Mouse (Mus musculus) midbrain, embryonic 13.5 days (tissue): Measurements from ENCODE around the gene Parva. TPM values are rescaled to one million over a fixed set of nuclear protein-coding genes. Genes with fewer than 3 reads are reported as not detected.

Source experiments
- ATAC-seq: fragments of 200-750 bp; cut with Nextera tagmentation; 2 replicates; pipeline ENCODE4 v1.8.0; 2017; ENCODE audit warnings: mild to moderate bottlenecking, moderate TSS enrichment, moderate library complexity
- H3K27ac ChIP-seq: fragments of 300-500 bp; sonication (generic); 2 replicates; pipeline ENCODE4 v1.5.1; 2015; ENCODE audit warnings: inconsistent platforms, mild to moderate bottlenecking, moderate library complexity
- H3K27me3 ChIP-seq: fragments of 300-500 bp; sonication (generic); 2 replicates; pipeline ENCODE4 v1.6.1; 2015; ENCODE audit warnings: mild to moderate bottlenecking, inconsistent platforms
- H3K36me3 ChIP-seq: fragments of 300-500 bp; sonication (generic); 2 replicates; pipeline ENCODE4 v1.6.1; 2015; ENCODE audit warnings: mild to moderate bottlenecking, inconsistent platforms
- H3K4me1 ChIP-seq: fragments of 300-500 bp; sonication (generic); replicated peaks from 2 replicates; pipeline ENCODE4 v1.6.1; 2015; ENCODE audit warnings: inconsistent platforms
- H3K4me2 ChIP-seq: fragments of 300-500 bp; sonication (generic); replicated peaks from 2 replicates; pipeline ENCODE4 v1.6.1; 2015; ENCODE audit warnings: moderate library complexity, mild to moderate bottlenecking, inconsistent platforms
- H3K4me3 ChIP-seq: fragments of 300-500 bp; sonication (generic); replicated peaks from 2 replicates; pipeline ENCODE4 v1.5.1; 2015; ENCODE audit warnings: mild to moderate bottlenecking, inconsistent platforms
- H3K9ac ChIP-seq: fragments of 300-500 bp; sonication (generic); replicated peaks from 2 replicates; pipeline ENCODE4 v1.6.1; 2015; ENCODE audit warnings: mild to moderate bottlenecking, inconsistent platforms
- H3K9me3 ChIP-seq: fragments of 300-500 bp; sonication (generic); 2 replicates; pipeline ENCODE4 v1.6.1; 2016; ENCODE audit warnings: mild to moderate bottlenecking, inconsistent platforms
- WGBS: fragments of 180-500 bp; shearing (Covaris S2); methylation state at CpG from one replicate; pipeline ENCODE4 v1.1.7; 2015; 5-methylcytosine and 5-hydroxymethylcytosine counted together
- polyA plus RNA-seq: library from polyadenylated mRNA; unstranded; fragments of >200 nt; fragmentation: Nextera tagmentation; extraction: Ambion mirVana; gene quantifications from 2 replicates; pipeline ENCODE4 v1.2.1, GENCODE M21; 2015

Parva gene
- polyA plus RNA-seq, 1 experiment from 2014 or later, result 30.3 TPM

DNA sequence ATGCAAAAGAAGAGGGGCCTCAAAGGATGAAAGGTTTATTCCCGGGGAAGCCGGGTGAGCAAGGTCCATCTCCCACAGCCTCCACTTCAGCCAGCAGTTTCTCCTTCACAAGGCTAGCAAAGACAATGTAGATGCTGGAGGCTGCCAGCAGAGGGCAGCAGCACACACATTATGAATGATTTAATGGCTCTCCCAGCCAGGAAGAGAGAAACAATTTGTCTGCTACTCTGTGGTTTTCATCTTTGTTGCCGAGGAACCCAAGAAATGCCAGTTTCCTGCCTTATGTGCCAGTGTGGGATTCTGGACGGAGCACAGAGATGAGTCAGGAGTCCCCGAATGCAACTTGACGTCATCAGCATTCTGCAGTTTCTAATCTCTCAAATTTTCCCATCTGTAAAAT, 27.1 kb upstream of the Parva start:
- Histone ChIP-seq H3K4me2 (no peak overlapping the region), H3K27ac (no peak overlapping the region), H3K9me3 (no peaks in the 10 kb centered on the region), H3K9ac (no peak overlapping the region), H3K4me3 (no peak overlapping the region), H3K27me3 (no peaks in the 10 kb centered on the region; the same call in 1 of the 2 replicates), H3K36me3 (no peaks in the 10 kb centered on the region), H3K4me1 (peaks cover 8% of the 10 kb centered on the region)
- WGBS, result 49% methylated on average over 6 of the region's 6 CpGs
- peak; percentile 27; the same call in 1 of the 2 replicates for ATAC-seq

DNA sequence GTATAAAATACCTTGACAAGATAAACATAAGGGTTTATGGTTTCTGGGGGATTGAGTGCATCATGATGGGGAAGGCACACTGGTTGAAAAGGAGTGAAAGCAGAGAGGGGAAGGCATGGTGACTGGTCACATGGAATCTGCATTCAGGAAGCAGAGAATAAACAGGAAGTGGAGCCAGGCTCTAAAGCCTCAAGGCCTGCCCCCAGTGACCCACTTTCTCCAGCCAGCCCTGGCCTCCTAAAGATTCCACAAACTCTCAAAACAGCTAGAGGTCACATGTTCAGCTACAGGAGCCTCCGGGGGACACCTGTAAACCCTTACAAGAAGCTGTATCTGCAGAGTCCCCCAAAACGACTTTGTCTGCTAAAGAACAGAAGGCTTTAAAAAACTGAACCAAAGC, 22.2 kb upstream of the Parva start:
- Histone ChIP-seq H3K27ac (no peak overlapping the region), H3K4me3 (no peak overlapping the region), H3K27me3 (no peaks in the 10 kb centered on the region), H3K9me3 (no peaks in the 10 kb centered on the region), H3K4me2 (no peak overlapping the region), H3K36me3 (no peaks in the 10 kb centered on the region), H3K4me1 (peaks cover 13% of the 10 kb centered on the region; the same call in 1 of the 2 replicates), H3K9ac (no peak overlapping the region)
- WGBS, result 75% methylated on average over 2 of the region's 2 CpGs
- ATAC-seq, result no peak

DNA sequence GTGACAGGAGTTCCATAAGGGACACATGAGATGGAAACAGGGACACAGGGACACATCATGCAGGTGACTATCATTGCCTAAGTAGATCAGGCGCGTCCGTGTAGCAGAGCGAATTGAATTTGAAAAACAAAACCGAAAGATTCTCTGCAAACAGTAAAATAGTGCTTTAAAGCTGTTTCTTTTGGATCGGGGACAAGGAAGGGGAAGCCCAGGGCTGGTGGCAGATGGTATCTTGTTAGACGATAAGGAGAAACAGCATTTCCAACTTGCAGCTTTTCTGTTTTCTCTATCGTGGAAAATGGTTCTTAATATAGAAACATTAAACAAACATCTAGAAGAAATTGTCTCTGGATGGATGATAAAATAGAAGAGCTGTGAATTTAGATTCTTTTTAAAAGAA, 21.7 kb upstream of the Parva start:
- WGBS, result 89% methylated on average over 8 of the region's 8 CpGs
- Histone ChIP-seq H3K27ac (no peak overlapping the region), H3K4me2 (no peak overlapping the region), H3K27me3 (no peaks in the 10 kb centered on the region), H3K4me3 (no peak overlapping the region), H3K4me1 (peaks cover 13% of the 10 kb centered on the region; the same call in 1 of the 2 replicates), H3K36me3 (no peaks in the 10 kb centered on the region), H3K9me3 (no peaks in the 10 kb centered on the region), H3K9ac (no peak overlapping the region)
- no peak for ATAC-seq

DNA sequence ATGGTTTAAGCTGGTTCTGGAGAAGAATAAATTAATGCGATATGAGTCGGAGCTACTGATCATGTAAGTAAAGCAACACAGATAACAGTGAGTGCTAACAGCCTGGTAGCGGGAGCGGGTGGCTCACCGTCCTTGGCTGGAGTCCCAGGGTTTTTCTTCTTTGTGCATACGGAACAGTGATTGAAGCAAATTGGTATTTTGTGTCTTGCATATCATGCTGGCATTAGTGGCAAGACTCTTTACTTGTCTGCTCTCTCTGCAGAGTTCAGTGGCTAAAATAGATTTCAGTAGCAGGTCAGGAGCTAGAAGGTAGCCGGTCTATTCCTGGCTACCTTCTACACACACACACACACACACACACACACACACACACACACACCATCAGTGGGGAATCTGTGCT, 19.7 kb upstream of the Parva start:
- Histone ChIP-seq H3K4me3 (no peak overlapping the region), H3K36me3 (no peaks in the 10 kb centered on the region), H3K4me2 (no peak overlapping the region), H3K27me3 (no peaks in the 10 kb centered on the region), H3K9me3 (no peaks in the 10 kb centered on the region), H3K27ac (peak overlapping the region; percentile 2; the same call in 1 of the 2 replicates), H3K9ac (no peak overlapping the region), H3K4me1 (peaks cover 13% of the 10 kb centered on the region; the same call in 1 of the 2 replicates)
- ATAC-seq, result peak; percentile 58; the same call in 1 of the 2 replicates
- 54% methylated on average over 7 of the region's 7 CpGs for WGBS

DNA sequence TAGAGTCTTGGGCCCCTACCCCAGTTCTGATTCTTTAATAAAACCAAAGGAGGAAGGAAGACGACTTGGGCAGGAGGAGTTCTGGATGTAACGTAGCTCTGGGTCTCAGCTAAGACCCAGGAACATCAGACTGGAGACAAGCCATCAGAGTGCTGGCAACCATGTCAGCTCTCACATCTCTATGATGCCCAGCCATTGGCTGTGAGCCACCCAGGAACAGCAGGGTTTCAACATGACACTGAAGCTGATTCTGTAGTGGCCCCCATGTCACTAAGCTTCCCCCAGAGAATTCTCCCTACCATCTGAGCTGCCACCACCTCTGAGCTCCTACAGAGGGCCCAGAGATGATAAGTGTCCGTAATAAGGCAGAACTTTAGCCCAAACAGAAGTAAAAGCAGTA, 17.3 kb upstream of the Parva start:
- Histone ChIP-seq H3K4me2 (no peak overlapping the region), H3K36me3 (no peaks in the 10 kb centered on the region), H3K4me1 (peaks cover 13% of the 10 kb centered on the region; the same call in 1 of the 2 replicates), H3K27ac (no peak overlapping the region), H3K9ac (no peak overlapping the region), H3K27me3 (no peaks in the 10 kb centered on the region), H3K9me3 (no peaks in the 10 kb centered on the region), H3K4me3 (no peak overlapping the region)
- ATAC-seq, result no peak
- 91% methylated on average over 3 of the region's 3 CpGs for WGBS

DNA sequence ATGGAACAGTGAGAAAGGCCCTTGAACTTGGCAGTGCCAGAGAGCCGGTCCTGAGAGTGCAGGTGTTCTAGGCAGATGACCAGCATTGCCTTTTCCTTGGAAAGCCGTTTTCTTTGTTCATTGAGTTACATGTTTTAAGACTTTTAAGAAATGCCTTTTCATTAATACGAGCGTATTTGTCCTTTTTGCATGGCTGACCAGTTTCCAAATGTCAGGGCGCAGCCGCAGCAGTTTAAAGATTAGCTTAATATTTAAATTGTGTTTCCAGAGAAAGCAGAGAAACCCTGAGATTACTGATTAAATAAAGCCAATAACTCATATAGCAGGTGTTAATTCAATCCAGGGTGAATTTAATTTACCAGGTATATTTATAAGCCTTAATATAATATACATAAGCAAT, 14.0 kb upstream of the Parva start:
- Histone ChIP-seq H3K4me3 (no peak overlapping the region), H3K9ac (no peak overlapping the region), H3K27ac (no peak overlapping the region), H3K4me1 (peaks cover 19% of the 10 kb centered on the region), H3K9me3 (no peaks in the 10 kb centered on the region), H3K36me3 (no peaks in the 10 kb centered on the region), H3K27me3 (no peaks in the 10 kb centered on the region), H3K4me2 (no peak overlapping the region)
- WGBS, result 81% methylated on average over 6 of the region's 6 CpGs
- ATAC-seq, result no peak

DNA sequence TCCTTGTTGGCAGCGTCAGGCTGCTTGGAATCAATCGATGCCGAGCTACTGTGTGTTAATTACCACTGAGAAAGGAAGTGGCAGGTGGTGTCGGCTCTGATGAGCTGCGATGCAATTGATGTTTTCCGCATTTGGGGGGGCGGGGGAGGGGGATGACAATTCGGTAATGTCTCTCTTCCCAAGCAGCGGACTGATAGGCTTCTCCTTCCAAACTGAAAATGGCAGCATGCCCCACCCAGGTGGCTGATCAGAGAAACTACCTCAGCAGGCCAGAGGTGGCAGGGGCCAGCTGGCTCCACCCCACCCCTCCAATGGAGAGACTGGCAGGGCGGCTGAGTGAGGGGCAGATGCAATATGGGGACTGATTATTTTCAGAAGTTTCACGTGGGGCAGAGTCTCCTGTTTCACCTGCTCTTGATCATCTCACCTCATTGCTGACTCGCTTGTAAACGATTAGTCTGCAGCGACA, 11.2 kb upstream of the Parva start:
- WGBS, result 14% methylated on average over 14 of the region's 14 CpGs
- Histone ChIP-seq H3K27ac (peak overlapping the region; percentile 63), H3K27me3 (no peaks in the 10 kb centered on the region), H3K4me2 (peak overlapping the region; percentile 35), H3K36me3 (no peaks in the 10 kb centered on the region), H3K4me3 (no peak overlapping the region), H3K4me1 (peaks cover 19% of the 10 kb centered on the region), H3K9me3 (no peaks in the 10 kb centered on the region), H3K9ac (0 out of 2 replicates have a peak overlapping the region, but pooled peaks have one; percentile 24)
- ATAC-seq, result peak; percentile 40; the same call in 1 of the 2 replicates

DNA sequence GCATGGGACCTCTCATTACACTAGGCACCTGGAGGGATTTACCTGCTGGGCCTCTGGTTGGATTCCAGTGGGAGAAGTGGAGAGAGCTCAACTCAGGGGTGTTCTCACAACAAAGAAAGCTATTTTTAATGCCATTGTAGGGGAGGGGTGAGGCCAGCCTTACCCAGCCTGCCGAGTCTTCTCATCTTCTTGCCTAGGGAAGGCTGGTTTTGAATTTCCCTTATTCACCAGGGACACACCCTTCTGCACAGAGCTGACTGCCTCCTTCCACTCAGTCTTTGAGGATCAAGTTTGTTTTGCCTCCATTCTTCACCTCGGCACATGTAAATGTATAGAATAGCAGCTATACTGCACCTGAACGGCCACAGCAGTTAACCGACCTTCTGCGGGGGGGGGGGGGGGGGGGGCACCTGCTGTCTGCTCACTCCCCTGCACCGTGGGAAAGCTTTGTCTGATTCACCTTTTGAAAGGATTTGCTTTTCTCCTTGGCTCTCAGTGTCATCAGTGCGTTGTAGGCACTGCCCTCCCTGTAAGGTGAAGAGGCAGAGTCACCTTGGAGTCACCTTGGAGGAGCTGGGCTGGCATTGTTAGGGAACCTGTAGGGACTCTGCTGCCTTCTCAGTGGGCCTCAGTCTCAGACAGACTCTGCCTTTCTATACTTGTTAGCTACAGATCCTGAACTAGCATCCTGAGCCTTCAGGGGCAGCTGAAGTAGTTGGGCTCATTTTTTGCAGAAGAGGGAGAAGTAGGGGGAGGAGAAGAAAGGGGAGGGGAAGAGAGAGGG, 10.4 kb upstream of the Parva start:
- Histone ChIP-seq H3K9ac (no peak overlapping the region), H3K27me3 (no peaks in the 10 kb centered on the region), H3K4me3 (no peak overlapping the region), H3K9me3 (no peaks in the 10 kb centered on the region), H3K36me3 (no peaks in the 10 kb centered on the region), H3K4me2 (peak overlapping the region; percentile 35; the same call in 1 of the 2 replicates), H3K4me1 (peaks cover 19% of the 10 kb centered on the region), H3K27ac (peak overlapping the region; percentile 63; the same call in 1 of the 2 replicates)
- 8% methylated on average over 7 of the region's 7 CpGs for WGBS
- ATAC-seq, result peak; percentile 53

DNA sequence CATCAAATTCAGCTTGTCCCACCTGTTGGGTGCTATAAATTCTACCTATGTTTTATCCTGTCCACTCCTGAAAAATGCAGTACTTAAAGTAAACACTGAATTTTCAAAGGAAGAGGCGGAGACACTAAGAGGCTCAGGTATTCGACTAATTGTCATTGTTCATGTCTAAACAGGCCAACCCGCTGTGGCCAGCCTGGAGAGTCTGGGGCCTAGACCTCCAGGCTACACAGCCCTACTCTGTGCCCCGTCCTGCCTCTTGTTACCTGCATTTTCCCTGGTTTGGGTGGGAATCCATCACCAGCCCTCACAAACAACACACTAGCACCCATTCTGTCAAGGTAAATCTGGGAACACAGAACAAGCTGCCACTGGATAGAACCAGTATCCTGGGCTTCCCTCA, 9.7 kb upstream of the Parva start:
- Histone ChIP-seq H3K27me3 (no peaks in the 10 kb centered on the region), H3K4me2 (no peak overlapping the region), H3K4me3 (no peak overlapping the region), H3K36me3 (no peaks in the 10 kb centered on the region), H3K9ac (no peak overlapping the region), H3K9me3 (no peaks in the 10 kb centered on the region), H3K4me1 (peaks cover 19% of the 10 kb centered on the region), H3K27ac (no peak overlapping the region)
- WGBS, result 74% methylated on average over 4 of the region's 4 CpGs
- ATAC-seq, result 0 out of 2 replicates have a peak, but pooled peaks have one; percentile 28

DNA sequence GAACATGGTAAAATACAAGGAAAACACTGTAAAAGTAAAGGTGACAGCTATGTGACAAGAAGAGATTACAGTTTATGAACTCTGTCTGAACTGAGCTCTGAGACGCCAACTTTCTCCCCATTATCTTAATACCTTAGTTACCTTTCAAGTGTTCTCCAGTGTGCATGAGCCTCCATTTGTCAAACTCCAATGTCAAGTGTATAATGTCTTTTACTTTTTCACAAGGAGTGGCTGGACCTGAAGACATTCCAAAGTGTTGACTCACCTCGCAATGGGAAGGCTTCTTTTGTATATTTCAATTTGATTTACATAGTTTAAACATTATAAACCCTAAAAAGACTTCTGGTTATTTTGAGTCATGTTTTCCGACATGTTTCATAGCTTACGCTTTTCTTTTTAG, 3.9 kb upstream of the Parva start:
- Histone ChIP-seq H3K9me3 (no peaks in the 10 kb centered on the region), H3K4me1 (peaks cover 10% of the 10 kb centered on the region), H3K9ac (no peak overlapping the region), H3K36me3 (no peaks in the 10 kb centered on the region), H3K27ac (no peak overlapping the region), H3K27me3 (peaks cover 4% of the 10 kb centered on the region; the same call in 1 of the 2 replicates), H3K4me3 (no peak overlapping the region), H3K4me2 (no peak overlapping the region)
- no peak for ATAC-seq
- WGBS, result 93% methylated on average over 4 of the region's 4 CpGs

DNA sequence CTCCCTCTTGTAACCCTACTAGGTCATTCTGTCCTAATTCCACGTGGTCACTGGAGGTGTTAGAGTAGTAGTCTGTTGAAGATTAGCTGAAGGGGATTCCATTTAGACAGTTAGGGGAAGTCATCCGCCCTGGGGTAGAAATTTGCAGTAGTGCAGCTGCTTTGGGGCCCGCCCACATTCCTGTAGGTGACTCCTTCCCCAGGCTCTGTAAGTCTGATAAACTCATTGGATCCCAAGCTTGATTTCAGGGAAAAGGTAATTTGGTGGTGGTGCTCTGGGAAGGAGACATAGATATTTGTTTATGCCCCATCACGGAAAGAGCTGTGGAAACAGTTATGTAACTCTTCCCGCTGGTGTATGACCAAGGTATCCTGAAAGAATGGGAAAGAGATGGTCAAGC, 494 bp upstream of the Parva start:
- Histone ChIP-seq H3K9me3 (no peaks in the 10 kb centered on the region), H3K4me3 (no peak overlapping the region), H3K4me1 (peaks cover 15% of the 10 kb centered on the region), H3K4me2 (peak overlapping the region; percentile 76), H3K27ac (no peak overlapping the region), H3K36me3 (no peaks in the 10 kb centered on the region), H3K9ac (no peak overlapping the region), H3K27me3 (peaks cover 4% of the 10 kb centered on the region; the same call in 1 of the 2 replicates)
- WGBS, result 62% methylated on average over 5 of the region's 5 CpGs
- no peak for ATAC-seq

DNA sequence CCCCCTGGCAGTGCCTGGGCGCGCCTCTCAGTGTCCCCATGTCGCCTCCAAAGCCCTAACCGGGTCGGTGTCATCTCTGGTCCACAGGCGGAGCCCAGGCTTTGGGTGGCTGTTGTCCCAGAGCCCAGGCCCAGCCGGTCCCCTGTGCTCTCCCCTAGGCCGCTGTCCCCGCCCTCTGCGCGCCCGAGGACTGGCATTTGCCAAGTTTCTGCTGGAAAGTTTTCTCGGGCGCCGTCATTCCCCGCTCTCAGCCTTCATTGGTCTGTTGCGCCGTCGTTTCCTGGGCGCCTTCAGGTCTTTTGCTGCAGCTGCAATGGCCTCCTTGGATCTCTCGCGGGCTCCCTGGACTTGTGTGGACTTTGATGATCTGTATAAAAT, 842 bp downstream of the Parva start:
- peaks cover 15% of the 10 kb centered on the region for H3K4me1 ChIP-seq
- H3K27ac ChIP-seq, result peak overlapping the region; percentile 77
- H3K36me3 ChIP-seq, result no peaks in the 10 kb centered on the region
- H3K4me3 ChIP-seq, result peak overlapping the region; percentile 62
- peak overlapping the region; percentile 76 for H3K4me2 ChIP-seq
- peak overlapping the region; percentile 73 for H3K9ac ChIP-seq
- under 1% methylated on average over 21 of the region's 22 CpGs for WGBS
- no peaks in the 10 kb centered on the region for H3K9me3 ChIP-seq
- H3K27me3 ChIP-seq, result peaks cover 4% of the 10 kb centered on the region; the same call in 1 of the 2 replicates
- ATAC-seq, result peak; percentile 89
